In the genomic region with DNA sequence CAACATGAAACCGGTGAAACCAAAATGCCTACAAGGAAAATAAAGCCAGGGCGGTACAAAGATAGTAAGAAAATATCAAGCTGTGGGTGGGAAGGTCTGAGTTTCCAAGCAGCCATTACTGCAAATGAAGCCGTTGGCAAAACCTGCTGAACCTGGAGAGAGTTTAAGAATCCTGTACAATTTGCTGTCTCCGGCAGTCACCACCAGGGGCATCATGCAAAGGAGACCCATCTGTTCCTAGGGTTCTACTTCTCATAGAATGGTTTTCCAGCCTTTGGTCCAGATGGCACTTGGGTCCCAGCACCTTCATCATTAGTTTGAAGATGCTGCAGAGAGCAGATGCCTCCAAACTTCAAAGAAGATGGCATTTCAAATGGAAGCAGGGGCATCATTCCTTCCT, we compare ENCODE assay signal across 11 mouse cellular contexts.
A peak's percentile ranks its signal among the peaks of the same experiment; 100 is the strongest.
DNase-seq lines count a peak whose midpoint lies in the region; ATAC-seq and TF ChIP-seq lines count a peak whose summit lies in the region.
"Had no signal": no experiment of that assay in that cellular context is flagged by ENCODE, and none has a peak within 500 bp of the region (broad histone marks: within the 10 kb centered on the region; RNA-seq: fewer than 3 reads in every experiment).

No protein-coding gene starts in this region.

- ATAC-seq in intestine, postnatal 0 days, result no peak
- ATAC-seq in intestine, embryonic 15.5 days, result no peak

- H3K9ac ChIP-seq in intestine, postnatal 0 days (ENCODE audit: low read depth, low read length), result no peak overlapping the region
- no peak overlapping the region for H3K9ac ChIP-seq in intestine, embryonic 15.5 days
- H3K9ac ChIP-seq: hindbrain, embryonic 13.5 days; neural tube, embryonic 13.5 days had no signal

- no peaks in the 10 kb centered on the region for H3K36me3 ChIP-seq in intestine, postnatal 0 days (ENCODE audit: control insufficient read depth, insufficient read depth)
- H3K36me3 ChIP-seq in intestine, embryonic 15.5 days, result no peaks in the 10 kb centered on the region
- H3K36me3 ChIP-seq: hindbrain, embryonic 13.5 days; neural tube, embryonic 13.5 days had no signal

- peak; percentile 62 for TF ChIP-seq CTCF in intestine, postnatal 0 days (IDR thresholded peaks at IDR 0.05; ENCODE audit: low read depth)

- H3K27me3 ChIP-seq in intestine, postnatal 0 days (replicated peaks; ENCODE audit: control insufficient read depth, insufficient read depth, low read length), result no peaks in the 10 kb centered on the region
- H3K27me3 ChIP-seq in intestine, embryonic 15.5 days (replicated peaks), result no peaks in the 10 kb centered on the region; the same call in 1 of the 2 replicates
- H3K27me3 ChIP-seq: hindbrain, embryonic 13.5 days; neural tube, embryonic 13.5 days had no signal

- WGBS in intestine, postnatal 0 days, result 37% methylated on average over 4 of the region's 4 CpGs
- WGBS in intestine, embryonic 15.5 days, result 42% methylated on average over 4 of the region's 4 CpGs

- no peaks in the 10 kb centered on the region for H3K9me3 ChIP-seq in intestine, postnatal 0 days (ENCODE audit: control insufficient read depth)
- no peaks in the 10 kb centered on the region for H3K9me3 ChIP-seq in intestine, embryonic 15.5 days
- H3K9me3 ChIP-seq: neural tube, embryonic 13.5 days had no signal

- H3K4me2 ChIP-seq in intestine, postnatal 0 days (replicated peaks; ENCODE audit: low read depth), result no peak overlapping the region
- no peak overlapping the region for H3K4me2 ChIP-seq in intestine, embryonic 15.5 days (replicated peaks)
- H3K4me2 ChIP-seq: hindbrain, embryonic 13.5 days; neural tube, embryonic 13.5 days had no signal

- H3K27ac ChIP-seq in intestine, postnatal 0 days (ENCODE audit: low read depth, low read length), result no peak overlapping the region
- H3K27ac ChIP-seq in intestine, embryonic 15.5 days, result no peak overlapping the region
- H3K27ac ChIP-seq: hindbrain, embryonic 13.5 days; neural tube, embryonic 13.5 days had no signal

- H3K4me3 ChIP-seq in intestine, postnatal 0 days (ENCODE audit: low read depth, low read length), result no peak overlapping the region
- no peak overlapping the region for H3K4me3 ChIP-seq in intestine, embryonic 15.5 days (replicated peaks)
- H3K4me3 ChIP-seq: hindbrain, embryonic 13.5 days; neural tube, embryonic 13.5 days had no signal

- DNase-seq in lung, postnatal 10 days, result peak; percentile 10
- no peak for DNase-seq in lung, postnatal 14 days
- DNase-seq in embryo, embryonic 11 days, result peak; percentile 16
- peak; percentile 46 to 52 for DNase-seq in thymus, postnatal 36 days
- DNase-seq in urinary bladder, postnatal 4 days (ENCODE audit: low spot score in 2 of 2), result no peak
- no peak for DNase-seq in layer of hippocampus, postnatal 36 days
- DNase-seq: gastrocnemius, postnatal 25 days had no signal

- H3K4me1 ChIP-seq in intestine, postnatal 0 days (replicated peaks; ENCODE audit: control insufficient read depth, insufficient read depth, low read length), result no peaks in the 10 kb centered on the region
- no peaks in the 10 kb centered on the region for H3K4me1 ChIP-seq in intestine, embryonic 15.5 days (replicated peaks)
- H3K4me1 ChIP-seq: hindbrain, embryonic 13.5 days; neural tube, embryonic 13.5 days had no signal

Comparison
In these comparisons a context has a peak if more than half of its experiments do, and no peak if none do; other contexts are left out.
1. DNase-seq: peak in lung, postnatal 10 days (single experiment), embryo, embryonic 11 days (single experiment) and thymus, postnatal 36 days (2 of 2); none in lung, postnatal 14 days (single experiment), urinary bladder, postnatal 4 days (0 of 2) and layer of hippocampus, postnatal 36 days (0 of 2).